Mouse (Mus musculus) testis, adult 2 months (tissue): Measurements from ENCODE around the gene Il13ra2.

Source experiments
- CTCF ChIP-seq: fragments of 200-500 bp; IDR thresholded peaks from 2 replicates; pipeline ENCODE4 v1.5.1; 2012; ENCODE audit warnings: low read depth, mild to moderate bottlenecking, inconsistent platforms, low read length, moderate library complexity; ENCODE audit not compliant: control insufficient read depth, insufficient read depth, insufficient replicate concordance
- POLR2A ChIP-seq: fragments of 200-500 bp; IDR thresholded peaks from 2 replicates; pipeline ENCODE4 v1.6.1; 2012; ENCODE audit warnings: low read depth, mild to moderate bottlenecking, inconsistent platforms, low read length, moderate library complexity; ENCODE audit not compliant: control insufficient read depth

- TF ChIP-seq POLR2A, result no peak
- TF ChIP-seq CTCF, result no peak
Observed at GRCm38 (mm10) chrX:147435400-147435799, 6.4 kb upstream of the Il13ra2 start.
